Mouse (Mus musculus) gastrocnemius, postnatal 14 days (tissue): ENCODE results near the gene Top3a. TPM values are rescaled to one million over a fixed set of nuclear protein-coding genes. Genes with fewer than 3 reads are reported as not detected.

Experiments used
- DNase-seq: peaks from one replicate; pipeline ENCODE4 v3.0.0; 2021; ENCODE audit warnings: mixed read lengths
- intact Hi-C: fragments of 180-260 bp; cut with DNase I; formaldehyde crosslinking; loops from one replicate; pipeline ENCODE4 v1.15.1; 2025; ENCODE audit warnings: low total_unique reads
- microRNA-seq, 2 experiments: library from miRNA; unstranded; fragments of <30 nt; microRNA quantifications; one replicate each; pipeline ENCODE4 v1.2.0; 2021
- total RNA-seq, 2 experiments: library from RNA; stranded (reverse); gene quantifications; 2 replicates each; pipeline ENCODE4 v1.2.3; 2021

Gene Top3a
- total RNA-seq, 2 experiments from 2014 or later = 3.8 to 4.5 TPM

DNA sequence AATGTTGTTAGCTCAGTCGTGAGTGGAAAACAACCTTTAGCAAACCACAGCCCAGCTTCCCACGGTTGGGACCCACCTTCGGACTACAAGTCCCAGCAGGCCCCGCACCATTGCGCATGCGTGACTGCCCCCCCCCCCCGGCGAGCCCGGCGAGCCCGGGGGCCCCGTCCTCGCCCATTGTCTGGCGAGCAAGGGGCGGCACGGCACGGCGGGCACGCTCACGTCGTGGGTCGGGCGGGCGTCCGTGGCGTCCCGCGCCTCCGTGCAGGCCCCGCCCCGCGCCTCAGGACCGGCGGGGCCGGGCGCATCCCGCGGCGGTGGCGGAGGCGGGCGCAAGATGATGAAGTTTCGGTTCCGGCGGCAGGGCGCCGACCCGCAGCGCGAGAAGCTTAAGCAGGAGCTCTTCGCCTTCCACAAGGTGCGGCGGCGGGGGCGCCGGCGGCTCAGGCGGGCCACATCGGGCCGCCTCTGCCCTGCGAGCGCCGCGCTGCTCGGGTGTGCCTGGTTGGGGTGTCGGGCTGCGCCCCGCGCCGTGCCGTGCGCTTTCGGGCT, 77.6 kb downstream of the Top3a start, which contains the start of gene Llgl1:
TSS of gene Llgl1 (plus strand) at position 200 of the 552 bp plus-strand sequence.
- peak; percentile 91 for DNase-seq
- intact Hi-C loops = loop anchor here (10.0 kb wide), 1 partner anchor 125 kb away; no protein-coding TSS in a partner anchor

DNA sequence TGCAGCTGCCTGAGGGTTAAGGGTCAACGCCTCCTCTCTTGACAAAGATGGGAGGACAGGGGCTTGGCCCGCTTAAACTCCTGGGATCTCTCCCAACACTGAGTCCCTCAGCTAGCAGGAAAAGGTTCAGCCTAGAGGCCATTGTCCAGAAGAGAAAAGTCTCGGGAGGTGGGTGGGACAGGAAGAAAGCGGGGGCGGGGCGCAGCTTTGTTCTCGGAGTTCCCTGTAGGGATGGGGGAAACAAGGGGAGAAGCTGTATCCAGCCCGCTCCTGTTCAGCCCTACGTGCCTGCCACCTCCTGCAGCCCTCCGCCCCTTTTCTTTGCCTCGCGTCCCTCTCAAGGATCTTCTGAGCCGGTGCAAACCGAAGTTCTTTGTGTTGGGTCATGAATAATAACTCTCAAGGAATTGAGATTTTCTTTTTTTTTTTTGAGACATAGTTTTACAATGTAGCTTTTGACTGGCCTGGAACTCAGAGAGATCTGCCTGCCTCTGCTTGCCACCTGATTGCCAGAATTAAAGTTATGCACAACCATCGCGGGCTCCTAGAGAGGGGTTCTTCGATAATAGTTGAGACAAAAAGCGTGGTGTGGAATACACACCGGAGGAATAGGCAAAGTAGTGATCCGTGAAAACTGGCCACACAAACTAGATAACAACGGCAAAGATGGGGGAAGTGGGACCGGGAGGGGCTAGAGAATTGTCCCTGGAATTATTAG, 78.2 kb downstream of the Top3a start:
- peak; percentile 84 for DNase-seq
- intact Hi-C loops = loop anchor here (10.0 kb wide), 1 partner anchor 126 kb away; no protein-coding TSS in a partner anchor

DNA sequence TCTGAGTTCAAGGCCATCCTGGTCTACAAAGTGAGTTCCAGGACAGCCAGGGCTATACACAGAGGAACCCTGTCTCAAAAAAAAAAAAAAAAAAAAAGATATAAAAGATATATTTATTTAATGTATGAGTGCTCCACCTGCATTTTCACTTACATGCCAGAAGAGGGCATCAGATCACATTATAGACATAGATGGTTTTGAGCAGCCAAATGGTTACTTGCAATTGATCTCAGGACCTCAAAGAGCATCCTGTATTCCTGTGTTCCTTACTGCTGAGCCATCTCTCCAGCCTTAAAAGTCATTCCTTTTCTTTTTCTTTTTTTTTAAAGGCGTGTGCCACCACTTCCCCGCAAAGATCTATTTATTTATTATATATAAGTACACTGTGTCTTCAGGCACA, 79.6 kb downstream of the Top3a start:
- no peak for DNase-seq
- intact Hi-C loops = loop anchor here (10.0 kb wide), 1 partner anchor 127 kb away; no protein-coding TSS in a partner anchor

DNA sequence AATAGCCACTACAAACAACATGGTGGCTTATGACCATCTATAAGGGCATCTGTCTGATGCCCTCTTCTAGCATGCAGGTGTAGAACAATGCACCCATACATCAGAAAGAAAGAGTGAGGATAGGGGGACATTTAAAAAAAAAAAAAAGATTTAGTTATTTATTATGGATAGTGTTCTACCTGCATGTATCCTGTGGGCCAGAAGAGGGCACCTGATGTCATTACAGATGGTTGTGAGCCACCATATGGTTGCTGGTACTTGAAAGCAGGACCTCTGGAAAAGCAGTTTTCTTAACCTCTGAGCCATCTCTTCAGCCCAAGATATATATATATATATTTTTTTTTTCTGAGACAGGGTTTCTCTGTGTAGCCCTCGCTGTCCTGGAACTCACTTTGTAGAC, 81.0 kb downstream of the Top3a start:
- DNase-seq = no peak
- intact Hi-C loops = loop anchor here (10.0 kb wide), 1 partner anchor 129 kb away; no protein-coding TSS in a partner anchor

Small RNA genes within 50 kb of the gene (microRNA-seq; reads per million reads assigned to microRNA genes)
- gene Mir5100 = 0.64 to 2.5 reads per million in 2 experiments

Other genes starting within 250 kb of the Top3a start
- 10 to 100 TPM; 72.1 TPM for gene Alkbh5, start 241.0 kb downstream of the Top3a start, total RNA-seq
- gene Llgl1, start 77.6 kb downstream of the Top3a start, total RNA-seq = 10 to 100 TPM; 12.1 to 14.5 TPM
- gene Flii, start 50.1 kb downstream of the Top3a start, total RNA-seq = 10 to 100 TPM; 87.8 to 90.9 TPM
- 10 to 100 TPM; 82.5 to 88.4 TPM for gene Mief2, start 49.0 kb downstream of the Top3a start, total RNA-seq
- 10 to 100 TPM; 11.2 to 16.7 TPM for gene Smcr8, start 159 bp upstream of the Top3a start, total RNA-seq
- gene Shmt1, start 34.4 kb upstream of the Top3a start, total RNA-seq = 10 to 100 TPM; 19.3 to 21.3 TPM
- gene Dhrs7b, start 53.3 kb upstream of the Top3a start, total RNA-seq = 10 to 100 TPM; 16.9 to 19.9 TPM
- gene Tmem11, start 101.9 kb upstream of the Top3a start, total RNA-seq = 10 to 100 TPM; 35.6 to 38.0 TPM
- gene Natd1, start 137.4 kb upstream of the Top3a start, total RNA-seq = 10 to 100 TPM; 10.6 to 11.9 TPM
- 100 to 1,000 TPM; 144 to 173 TPM for gene Map2k3, start 154.7 kb upstream of the Top3a start, total RNA-seq
- gene Kcnj12, start 245.2 kb upstream of the Top3a start, total RNA-seq = 10 to 100 TPM; 37.4 to 59.8 TPM